Mouse (Mus musculus) olfactory bulb, adult 2 months (tissue): ENCODE results near the gene Zbtb25.

Experiments
- CTCF ChIP-seq: fragments of 200-500 bp; IDR thresholded peaks from 2 replicates; pipeline ENCODE4 v1.5.1; 2012; ENCODE audit warnings: low read depth, mild to moderate bottlenecking, low read length, moderate library complexity; ENCODE audit not compliant: insufficient read depth
- POLR2A ChIP-seq: fragments of 200-500 bp; IDR thresholded peaks from 2 replicates; pipeline ENCODE4 v1.6.1; 2012; ENCODE audit warnings: mild to moderate bottlenecking, low read depth, low read length, moderate library complexity; ENCODE audit not compliant: insufficient read depth

DNA sequence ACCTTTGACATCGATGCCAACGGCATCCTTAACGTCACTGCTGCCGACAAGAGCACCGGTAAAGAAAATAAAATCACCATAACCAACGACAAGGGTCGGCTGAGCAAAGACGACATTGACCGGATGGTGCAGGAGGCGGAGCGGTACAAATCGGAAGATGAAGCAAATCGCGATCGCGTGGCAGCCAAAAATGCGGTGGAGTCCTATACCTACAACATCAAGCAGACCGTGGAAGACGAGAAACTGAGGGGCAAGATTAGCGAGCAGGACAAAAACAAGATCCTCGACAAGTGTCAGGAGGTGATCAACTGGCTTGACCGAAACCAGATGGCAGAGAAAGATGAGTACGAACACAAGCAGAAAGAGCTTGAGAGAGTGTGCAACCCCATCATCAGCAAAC is 36.6 kb upstream of the Zbtb25 start:
- TF ChIP-seq POLR2A (no peak), CTCF (no peak)
